Mouse (Mus musculus): ENCODE measurements around the gene Lasp1.

- TF ChIP-seq GATA1 (IDR thresholded peaks at IDR 0.05; ENCODE audit: borderline replicate concordance, low read length) (no peak), FLI1 (IDR thresholded peaks at IDR 0.05; ENCODE audit: low read length) (no peak)
These were observed 5.0 kb downstream of the Lasp1 start for GRCm38 (mm10) chr11:97803847-97804246.

All from megakaryocyte, embryonic 14.5 days (primary cell).